Mouse (Mus musculus) gastrocnemius, postnatal 25 days (tissue): ENCODE measurements around the gene Mpzl2. TPM values are rescaled to one million over a fixed set of nuclear protein-coding genes. Genes with fewer than 3 reads are reported as not detected.
"Not testable (repeated sequence)": the region's sequence is repeated elsewhere in the genome, so short reads cannot be mapped to it uniquely, and the experiment has no call there.

Experiments
- DNase-seq: peaks from one replicate; pipeline ENCODE4 v3.0.0; 2022
- total RNA-seq, 2 experiments: library from RNA; stranded (reverse); gene quantifications; 1 replicate in 1 of 2; 2 replicates in 1 of 2; pipeline ENCODE4 v1.2.3; 2021

Mpzl2 gene
- total RNA-seq, 2 experiments from 2014 or later: 0.19 to 0.41 TPM

- no peak for DNase-seq
These were observed 5.1 kb upstream of the Mpzl2 start for GRCm38 (mm10) chr9:45034526-45034925.

DNA sequence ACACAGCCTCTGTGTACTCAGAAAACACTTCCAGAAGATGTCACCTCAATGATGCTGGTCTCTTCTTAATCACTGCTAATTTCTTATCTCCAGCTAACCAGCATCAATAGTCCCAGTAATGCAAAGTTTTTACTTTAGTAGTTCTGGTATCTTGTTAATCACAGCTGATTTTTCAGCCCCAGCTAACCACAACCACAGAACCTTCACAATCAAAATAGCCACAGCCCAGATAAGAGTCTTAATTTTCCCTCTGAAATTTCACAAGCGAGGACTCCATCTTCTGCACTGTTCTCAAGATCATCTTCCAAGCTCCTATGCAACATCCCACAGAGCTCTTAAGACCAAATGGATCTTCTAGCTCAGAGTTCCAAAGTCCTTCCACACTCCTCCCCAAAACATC lies 1.8 kb upstream of the Mpzl2 start:
- DNase-seq: not testable (repeated sequence)

- no peak for DNase-seq
These were observed 657 bp downstream of the Mpzl2 start for GRCm38 (mm10) chr9:45040066-45040845.

- no peak for DNase-seq
These were observed 1.7 kb downstream of the Mpzl2 start for GRCm38 (mm10) chr9:45041131-45041838.

DNA sequence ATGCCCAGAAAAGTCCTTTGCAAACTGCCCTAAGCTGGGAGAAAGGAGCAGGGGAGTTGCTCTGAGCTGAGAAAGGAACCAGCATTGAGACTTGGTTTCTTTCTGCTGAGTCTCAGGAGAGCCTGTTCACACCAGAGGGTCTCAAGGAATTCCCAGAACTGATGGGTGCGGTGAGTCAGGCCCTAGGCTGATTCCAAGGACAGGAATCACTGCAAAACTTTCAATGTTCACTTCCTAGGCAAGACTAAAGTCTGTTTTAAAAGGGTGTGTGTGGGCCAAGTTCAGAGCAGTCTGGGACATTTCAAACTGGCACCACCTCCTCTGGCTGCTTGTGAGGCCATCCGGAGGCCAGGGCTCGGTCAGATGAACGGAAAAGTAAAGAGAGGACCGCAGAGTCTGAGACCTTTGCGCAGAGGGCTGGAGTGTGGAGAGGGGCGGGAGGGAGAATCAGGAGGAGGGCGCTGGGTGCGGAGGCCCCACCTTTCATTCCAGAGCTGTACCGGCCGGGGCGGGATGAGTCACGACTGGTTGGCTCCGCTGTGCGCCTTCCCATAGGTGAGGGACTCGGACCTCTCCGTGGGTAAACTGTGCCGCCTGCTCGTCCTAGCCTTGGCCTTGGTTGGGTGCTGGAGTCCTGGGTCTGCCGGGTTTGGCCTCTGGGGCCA lies 2.6 kb downstream of the Mpzl2 start:
- DNase-seq: no peak

GRCm38 (mm10) chr9:45042947-45043346 lies 3.3 kb downstream of the Mpzl2 start:
- DNase-seq: no peak

DNA sequence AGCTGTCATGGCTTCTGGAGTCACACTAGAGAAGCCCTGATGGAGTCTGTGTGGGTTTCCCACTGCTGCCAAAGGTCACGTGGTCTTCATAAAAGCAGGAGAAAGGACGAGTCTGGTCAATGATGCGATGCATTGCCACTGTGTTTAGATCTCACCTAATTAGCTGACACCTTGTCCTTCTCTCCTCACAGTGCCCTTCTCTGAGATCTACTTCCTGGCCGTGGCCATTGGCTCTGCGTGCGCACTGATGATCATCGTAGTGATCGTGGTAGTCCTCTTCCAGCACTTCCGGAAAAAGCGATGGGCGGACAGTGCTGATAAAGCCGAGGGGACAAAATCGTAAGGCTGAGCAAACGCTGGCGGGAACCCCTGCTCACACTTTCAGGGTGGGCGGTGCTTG lies 7.4 kb downstream of the Mpzl2 start:
- DNase-seq: no peak

GRCm38 (mm10) chr9:45048511-45048910 lies 8.9 kb downstream of the Mpzl2 start:
- DNase-seq: no peak

DNA sequence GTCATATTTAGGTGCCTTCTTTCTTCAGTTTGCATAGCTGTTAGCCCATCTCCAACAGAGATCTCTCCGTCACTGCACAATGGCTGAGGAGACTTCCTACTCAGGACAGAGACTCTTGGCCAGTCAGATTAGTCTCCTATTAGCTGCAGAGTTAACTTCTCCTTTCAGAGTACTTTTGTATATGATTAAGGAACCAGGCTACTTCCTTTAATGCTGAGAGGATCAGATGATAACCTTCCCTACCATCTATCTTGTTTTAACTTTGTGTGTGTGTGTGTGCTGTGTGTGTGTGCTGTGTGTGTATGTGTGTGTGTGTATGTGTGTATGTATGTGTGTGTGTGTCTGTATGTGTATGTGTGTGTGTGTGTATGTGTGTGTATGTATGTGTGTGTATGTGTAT lies 10.1 kb downstream of the Mpzl2 start:
- DNase-seq: no peak

GRCm38 (mm10) chr9:45050301-45050700 lies 10.7 kb downstream of the Mpzl2 start:
- no peak for DNase-seq

- peak; percentile 71 for DNase-seq
These were observed 15.6 kb downstream of the Mpzl2 start, which contains the start of gene Mpzl3 for GRCm38 (mm10) chr9:45055082-45055713. Gene Mpzl3, plus strand, starts transcription at chr9:45055186.

GRCm38 (mm10) chr9:45058304-45058940 lies 18.8 kb downstream of the Mpzl2 start:
- no peak for DNase-seq

GRCm38 (mm10) chr9:45060151-45060550 lies 20.6 kb downstream of the Mpzl2 start:
- no peak for DNase-seq

DNA sequence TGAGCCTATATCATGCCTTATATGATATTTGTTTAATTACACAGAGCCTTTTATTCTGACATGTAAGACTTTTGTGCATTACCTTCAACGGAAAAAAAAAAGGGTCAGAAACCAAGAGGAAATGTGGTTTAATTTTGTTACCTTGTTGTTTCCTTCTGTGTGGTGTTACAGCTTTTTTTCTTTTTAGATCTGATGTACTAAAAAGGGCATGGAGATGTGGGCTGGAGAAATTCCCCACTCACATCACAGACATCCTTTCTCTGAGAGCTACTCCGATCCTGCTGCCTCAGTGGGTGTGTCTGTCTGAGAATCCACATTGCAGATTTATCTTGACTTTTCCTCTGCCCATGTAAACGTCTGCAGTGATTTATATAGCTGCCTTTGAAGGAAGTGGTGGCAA lies 23.1 kb downstream of the Mpzl2 start:
- DNase-seq: no peak

DNA sequence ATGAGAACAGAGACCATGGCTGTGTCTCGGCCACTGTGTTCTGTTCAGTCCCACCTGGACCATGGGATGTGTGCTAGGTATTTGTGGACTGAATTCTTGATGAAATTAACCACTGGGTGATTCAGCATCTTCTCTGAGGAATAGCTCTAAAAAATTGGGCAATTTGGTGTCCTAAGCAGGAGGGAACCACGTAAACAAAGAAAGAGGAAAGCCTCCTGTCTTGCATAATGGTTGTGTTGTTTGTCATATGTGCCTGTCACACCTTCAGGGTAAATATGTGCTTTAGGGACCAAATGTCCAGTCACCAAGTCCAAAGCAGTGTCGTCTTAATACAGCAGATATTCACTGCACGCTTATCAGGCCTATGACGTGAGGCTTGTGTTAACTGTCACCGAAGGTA lies 24.8 kb downstream of the Mpzl2 start:
- DNase-seq: no peak

- DNase-seq: no peak
These were observed 27.1 kb downstream of the Mpzl2 start for GRCm38 (mm10) chr9:45066735-45067134.

DNA sequence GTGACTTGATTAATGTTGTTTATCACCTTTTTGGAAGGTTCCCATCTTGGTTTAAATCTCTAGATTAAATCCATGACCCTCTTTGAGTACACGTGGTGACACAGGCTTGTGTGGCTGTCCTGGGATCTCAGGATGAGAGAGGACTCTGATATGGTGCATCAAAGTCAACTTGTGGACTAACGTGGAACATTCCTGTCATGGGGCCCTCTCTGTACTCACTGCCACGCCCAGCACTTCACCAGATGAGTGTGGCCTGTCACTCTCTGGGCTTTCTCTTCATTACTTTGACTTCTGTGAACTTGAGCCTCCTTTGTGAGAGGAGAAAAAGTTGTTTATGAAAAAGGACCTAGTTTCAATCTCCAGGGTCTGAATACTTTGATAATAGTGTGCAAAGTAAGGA lies 32.2 kb downstream of the Mpzl2 start:
- no peak for DNase-seq

- DNase-seq: no peak
These were observed 38.3 kb downstream of the Mpzl2 start for GRCm38 (mm10) chr9:45077859-45078258.

DNA sequence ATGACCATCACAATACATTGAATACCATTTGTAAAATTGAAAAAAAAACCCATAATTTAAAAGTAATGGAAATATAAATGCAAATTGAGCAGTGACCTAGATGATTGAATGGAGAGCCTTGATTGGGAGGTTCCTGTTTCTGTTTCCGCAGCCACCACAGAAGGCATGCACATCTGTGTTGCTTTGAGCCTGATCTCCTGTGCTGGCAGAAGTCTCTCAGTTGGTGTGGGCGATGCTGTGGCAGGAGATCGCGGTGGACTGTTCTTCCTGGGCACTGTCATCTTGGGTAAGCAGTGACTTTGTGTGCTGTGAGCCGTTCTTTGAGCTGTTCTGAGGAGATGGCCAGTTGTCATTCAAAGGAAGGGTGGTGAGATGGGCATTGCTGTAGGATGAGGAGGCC lies 39.4 kb downstream of the Mpzl2 start, which contains the start of gene Jaml:
TSS of gene Jaml (plus strand) at position 173 of the 400 bp plus-strand sequence.
- no peak for DNase-seq

DNA sequence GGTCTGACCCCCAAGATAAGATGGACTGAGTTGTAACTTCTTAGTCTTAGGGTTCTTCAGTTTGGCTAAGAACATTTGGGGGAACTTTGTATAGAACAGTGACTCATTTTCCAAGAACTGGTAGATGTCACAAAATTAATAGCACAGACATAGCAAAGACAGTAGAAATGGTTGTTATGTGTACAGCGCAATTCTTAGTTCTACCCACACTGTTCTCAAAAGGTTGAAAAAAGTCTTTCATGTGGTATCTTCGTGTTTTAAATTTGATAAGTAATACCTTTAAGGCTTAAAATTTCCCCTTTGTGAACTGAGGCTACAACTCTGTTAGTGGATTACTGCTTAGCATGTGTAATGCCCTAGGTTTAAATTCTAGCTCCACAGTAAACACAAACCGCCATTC lies 43.5 kb downstream of the Mpzl2 start:
- no peak for DNase-seq

- DNase-seq: no peak
These were observed 45.0 kb downstream of the Mpzl2 start for GRCm38 (mm10) chr9:45084556-45084955.
